Mouse (Mus musculus): ENCODE data around the gene Ifnlr1. TPM values are rescaled to one million over a fixed set of nuclear protein-coding genes. Genes with fewer than 3 reads are reported as not detected.
"Not testable (repeated sequence)": the region's sequence is repeated elsewhere in the genome, so short reads cannot be mapped to it uniquely, and the experiment has no call there.

The Ifnlr1 gene
- polyA plus RNA-seq (2012; rRNA removed) (0.10 and 0.13 TPM in 2 replicates), polyA plus RNA-seq (2014; fragmentation: Nextera tagmentation; extraction: Ambion mirVana) (0.06 and 0.09 TPM in 2 replicates)

DNA sequence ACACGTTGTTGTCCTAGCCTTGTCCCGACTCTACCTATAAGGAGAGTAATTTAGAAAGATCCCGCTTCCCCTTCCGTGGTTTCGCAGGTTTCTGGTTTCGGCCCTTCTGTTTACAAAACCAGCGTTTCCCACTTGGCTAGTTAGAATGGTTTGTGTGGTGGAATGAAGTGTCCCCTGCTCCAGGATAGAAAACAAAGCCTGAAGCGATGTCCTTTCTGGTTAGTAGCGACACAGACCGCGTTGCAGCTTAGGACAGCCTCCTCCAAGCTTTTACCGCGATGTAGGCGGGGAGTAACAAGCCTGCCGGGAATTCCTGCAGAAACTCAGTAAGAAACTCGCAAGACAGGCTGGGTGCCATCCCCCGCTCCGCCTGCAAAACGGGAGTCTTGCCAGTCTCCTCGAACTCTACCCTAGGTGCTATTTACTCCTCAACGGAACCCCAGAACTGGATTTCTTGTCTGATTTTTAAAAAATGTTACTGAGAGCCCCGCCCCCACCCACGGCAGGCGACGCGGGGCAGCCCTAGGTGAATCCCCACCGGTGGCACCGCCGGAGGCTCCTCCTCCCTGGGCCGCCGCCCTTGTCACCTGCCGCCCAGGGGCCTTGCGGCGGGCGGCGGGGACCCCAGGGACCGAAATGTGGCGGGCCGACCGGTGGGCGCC is at the start of gene Ifnlr1:
Gene Ifnlr1 (plus strand): TSS at position 382 of the 662 bp plus-strand sequence.
- TF ChIP-seq EP300 (IDR thresholded peaks at IDR 0.05; ENCODE audit: low read depth) (no peak), CTCF (IDR thresholded peaks at IDR 0.05; ENCODE audit: low read depth) (no peak)
- H3K9me3 ChIP-seq (ENCODE audit: control insufficient read depth, low read length), result no peaks in the 10 kb centered on the region
- peak within 1 kb of the TSS; percentile 43 to 44 for H3K4me3 ChIP-seq (ENCODE audit: insufficient read depth in 1 of 2, low read depth in 2 of 2, low read length in 2 of 2)
- H3K27me3 ChIP-seq (ENCODE audit: control insufficient read depth, insufficient read depth, low read length), result peaks cover 51% of the 10 kb centered on the region
- no peak within 1 kb of the TSS for H3K27ac ChIP-seq
- ATAC-seq (ENCODE audit: insufficient read depth) (no peak), DNase-seq (ENCODE audit: low read depth in 3 of 3, low spot score in 3 of 3) (no peak)
- under 1% methylated on average over 41 of the region's 41 CpGs for WGBS (ENCODE audit: insufficient replicate concordance)
- no peaks in the 10 kb centered on the region for H3K4me1 ChIP-seq (replicated peaks; ENCODE audit: control insufficient read depth in 2 of 2, insufficient read depth in 2 of 2, low read length in 1 of 2)
- H3K4me2 ChIP-seq (ENCODE audit: low read depth), result peak within 1 kb of the TSS; percentile 62
- H3K36me3 ChIP-seq (replicated peaks; ENCODE audit: control insufficient read depth, insufficient read depth, low read depth), result no peaks in the 10 kb centered on the region
- no peak within 1 kb of the TSS; the same call in 1 of the 2 replicates for H3K9ac ChIP-seq (replicated peaks)

DNA sequence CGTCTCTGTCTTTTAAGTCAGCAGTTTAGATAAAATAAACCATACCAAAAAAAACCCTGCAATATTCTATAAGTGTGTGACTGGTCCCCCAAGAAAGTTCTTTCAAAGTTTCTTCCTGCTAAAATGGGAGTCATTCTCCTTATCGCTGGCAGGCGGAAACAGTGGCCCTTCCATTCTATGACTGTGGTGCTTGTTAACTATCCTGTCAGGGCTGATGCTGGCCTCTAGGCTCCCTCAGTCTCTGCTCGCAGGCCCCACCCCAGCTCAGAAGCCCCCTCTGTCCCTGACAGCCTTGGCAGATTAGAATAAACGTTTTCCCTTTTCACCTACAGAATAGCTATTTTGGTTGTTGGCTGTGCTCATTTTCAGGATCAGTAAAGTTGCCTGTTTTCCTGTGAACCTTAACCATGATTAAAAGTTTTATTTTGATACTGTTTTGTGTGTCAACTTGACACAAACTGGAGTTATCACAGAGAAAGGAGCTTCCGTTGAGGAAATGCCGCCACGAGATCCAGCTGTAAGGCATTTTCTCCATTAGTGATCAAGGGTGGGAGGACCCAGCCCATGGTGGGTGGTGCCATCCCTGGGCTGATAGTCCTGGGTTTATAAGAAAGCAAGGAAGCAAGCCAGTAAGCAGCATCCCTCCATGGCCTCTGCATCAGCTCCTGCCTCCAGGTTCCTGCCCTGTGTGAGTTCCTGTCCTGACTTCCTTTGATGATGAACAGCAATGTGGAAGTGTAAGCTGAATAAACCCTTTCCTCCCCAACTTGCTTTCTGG is 44.6 kb upstream of the Ifnlr1 start:
- Histone ChIP-seq H3K27ac (peak overlapping the region; percentile 27), H3K4me1 (replicated peaks; ENCODE audit: control insufficient read depth in 2 of 2, insufficient read depth in 2 of 2, low read length in 1 of 2) (peaks cover 22 to 38% of the 10 kb centered on the region in 2 experiments)
- ATAC-seq (ENCODE audit: insufficient read depth), result peak; percentile 55
- H3K9me3 ChIP-seq (ENCODE audit: control insufficient read depth, low read length); H3K36me3 ChIP-seq (replicated peaks; ENCODE audit: control insufficient read depth, insufficient read depth, low read depth); H3K9ac ChIP-seq (replicated peaks); H3K27me3 ChIP-seq (ENCODE audit: control insufficient read depth, insufficient read depth, low read length); DNase-seq (ENCODE audit: low read depth in 3 of 3, low spot score in 3 of 3); H3K4me3 ChIP-seq (ENCODE audit: insufficient read depth in 1 of 2, low read depth in 2 of 2, low read length in 2 of 2); H3K4me2 ChIP-seq (ENCODE audit: low read depth): not testable (repeated sequence)
- 56% methylated on average over 8 of the region's 8 CpGs for WGBS (ENCODE audit: insufficient replicate concordance)

DNA sequence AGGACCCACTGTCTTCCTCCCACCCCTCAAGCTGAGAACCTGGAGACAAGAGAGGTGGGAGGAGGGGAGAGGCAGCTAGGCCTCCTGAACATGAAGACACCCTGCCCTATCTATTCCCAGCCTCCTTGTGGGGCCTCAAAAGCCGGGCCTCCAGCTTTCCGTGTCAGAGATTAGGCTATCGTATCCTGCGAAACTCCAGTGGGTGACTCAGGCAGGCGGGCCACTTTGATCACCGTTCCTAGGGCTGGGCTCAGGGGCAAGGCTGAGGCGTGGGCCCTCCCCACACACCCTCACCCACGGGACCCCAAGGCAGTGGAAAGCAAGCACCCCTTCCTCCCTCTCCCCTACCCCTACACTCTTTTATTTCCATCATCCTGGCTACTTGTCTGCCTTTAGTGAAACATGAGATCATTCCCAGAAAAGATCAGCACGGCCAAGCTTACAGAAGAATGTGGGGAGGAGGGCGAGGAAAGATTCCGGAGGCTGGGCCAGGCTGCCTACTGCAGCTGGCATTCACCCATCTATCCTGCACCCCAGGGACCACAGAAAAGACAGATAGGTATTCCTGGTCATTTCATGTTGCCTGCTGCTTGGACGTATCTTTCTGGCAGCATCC is 41.0 kb upstream of the Ifnlr1 start:
- H3K4me2 ChIP-seq (ENCODE audit: low read depth), result peak overlapping the region; percentile 56
- DNase-seq (ENCODE audit: low read depth in 3 of 3, low spot score in 3 of 3), result peak; percentile 43 to 60 (median 53)
- H3K9me3 ChIP-seq (ENCODE audit: control insufficient read depth, low read length), result no peaks in the 10 kb centered on the region

DNA sequence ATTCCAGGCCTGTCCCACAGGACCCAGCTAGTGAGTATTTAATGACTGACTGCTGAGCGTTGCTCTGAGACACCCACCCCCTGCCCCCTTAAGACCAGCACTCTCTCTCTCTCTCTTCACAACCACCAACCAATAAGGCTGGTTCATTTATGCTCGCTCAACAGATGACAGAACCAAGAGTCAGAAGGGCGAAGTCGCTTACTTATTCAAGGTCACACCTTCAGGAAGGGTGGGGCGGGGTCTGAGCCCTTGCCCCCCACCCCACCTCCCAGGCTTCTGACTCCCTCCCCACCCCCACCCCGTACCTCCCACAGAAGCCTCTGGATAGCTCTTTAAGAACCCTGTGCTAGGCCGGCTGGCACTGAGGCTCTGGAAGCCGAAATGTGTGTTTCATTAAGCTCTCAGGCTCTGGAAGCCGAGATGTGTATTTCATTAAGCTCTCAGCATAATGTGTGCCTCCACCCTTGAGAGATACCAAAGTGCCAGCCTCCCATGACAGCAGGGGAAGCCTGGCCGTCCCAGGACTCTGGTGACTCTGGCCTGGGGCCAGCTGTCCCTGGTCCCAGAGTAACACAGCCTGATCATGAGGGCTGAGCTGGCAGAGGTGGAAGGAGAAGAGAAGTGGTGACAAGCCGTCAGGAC is 33.0 kb upstream of the Ifnlr1 start:
- no peak overlapping the region for H3K9ac ChIP-seq (replicated peaks)
- no peak overlapping the region for H3K4me3 ChIP-seq (ENCODE audit: insufficient read depth in 1 of 2, low read depth in 2 of 2, low read length in 2 of 2)
- H3K9me3 ChIP-seq (ENCODE audit: control insufficient read depth, low read length), result no peaks in the 10 kb centered on the region
- H3K36me3 ChIP-seq (replicated peaks; ENCODE audit: control insufficient read depth, insufficient read depth, low read depth), result no peaks in the 10 kb centered on the region
- no peak overlapping the region; the same call in 1 of the 2 replicates for H3K4me2 ChIP-seq (ENCODE audit: low read depth)
- H3K27me3 ChIP-seq (ENCODE audit: control insufficient read depth, insufficient read depth, low read length), result no peaks in the 10 kb centered on the region
- no peak overlapping the region for H3K27ac ChIP-seq
- TF ChIP-seq EP300 (IDR thresholded peaks at IDR 0.05; ENCODE audit: low read depth) (no peak), CTCF (IDR thresholded peaks at IDR 0.05; ENCODE audit: low read depth) (no peak)
- H3K4me1 ChIP-seq (replicated peaks; ENCODE audit: control insufficient read depth in 2 of 2, insufficient read depth in 2 of 2, low read length in 1 of 2), result peaks cover 0 to 8% of the 10 kb centered on the region in 2 experiments; a peak in 2 of 4 replicates
- WGBS (ENCODE audit: insufficient replicate concordance), result 50% methylated on average over 11 of the region's 11 CpGs
- DNase-seq (ENCODE audit: low read depth in 3 of 3, low spot score in 3 of 3) (no peak), ATAC-seq (ENCODE audit: insufficient read depth) (no peak)

More for the DNA sequence above, 41.0 kb upstream of the Ifnlr1 start:
- Histone ChIP-seq H3K4me1 (replicated peaks; ENCODE audit: control insufficient read depth in 2 of 2, insufficient read depth in 2 of 2, low read length in 1 of 2) (peaks cover 22 to 38% of the 10 kb centered on the region in 2 experiments), H3K36me3 (replicated peaks; ENCODE audit: control insufficient read depth, insufficient read depth, low read depth) (no peaks in the 10 kb centered on the region), H3K4me3 (ENCODE audit: insufficient read depth in 1 of 2, low read depth in 2 of 2, low read length in 2 of 2) (no peak overlapping the region), H3K9ac (replicated peaks) (peak overlapping the region; percentile 34), H3K27ac (peak overlapping the region; percentile 77), H3K27me3 (ENCODE audit: control insufficient read depth, insufficient read depth, low read length) (no peaks in the 10 kb centered on the region)
- WGBS (ENCODE audit: insufficient replicate concordance), result 55% methylated on average over 12 of the region's 12 CpGs
- TF ChIP-seq EP300 (IDR thresholded peaks at IDR 0.05; ENCODE audit: low read depth) (peak; percentile 49; the same call in 1 of the 2 replicates), CTCF (IDR thresholded peaks at IDR 0.05; ENCODE audit: low read depth) (no peak)
- ATAC-seq (ENCODE audit: insufficient read depth), result peak; percentile 85
